Mouse (Mus musculus) retina, postnatal 1 day (tissue): Measurements from ENCODE around the gene Dbh.

ENCODE experiments used
- DNase-seq: peaks from one replicate; pipeline ENCODE4 v3.0.0-alpha.2; 2012

The Dbh gene

DNA sequence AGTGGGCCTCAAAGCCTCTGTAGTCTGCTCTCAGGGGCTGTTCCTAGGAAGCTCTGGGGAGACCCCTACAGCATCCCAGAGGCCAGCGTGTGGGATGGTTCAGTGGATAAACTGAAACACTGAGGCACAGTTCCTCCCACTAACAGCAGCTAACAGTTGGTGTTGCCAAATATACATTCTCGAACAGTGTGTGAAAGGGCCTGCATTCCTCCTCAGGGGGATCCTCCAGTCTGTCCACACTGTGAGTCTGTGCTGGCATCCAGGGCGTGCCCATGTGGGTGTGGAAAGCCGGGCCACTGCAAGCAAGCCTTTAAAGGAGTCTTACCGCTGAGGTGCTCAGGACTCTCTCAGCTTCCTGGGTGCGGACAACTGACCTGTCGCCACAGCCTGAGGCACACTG lies 61.5 kb downstream of the Dbh start:
- no peak for DNase-seq

DNA sequence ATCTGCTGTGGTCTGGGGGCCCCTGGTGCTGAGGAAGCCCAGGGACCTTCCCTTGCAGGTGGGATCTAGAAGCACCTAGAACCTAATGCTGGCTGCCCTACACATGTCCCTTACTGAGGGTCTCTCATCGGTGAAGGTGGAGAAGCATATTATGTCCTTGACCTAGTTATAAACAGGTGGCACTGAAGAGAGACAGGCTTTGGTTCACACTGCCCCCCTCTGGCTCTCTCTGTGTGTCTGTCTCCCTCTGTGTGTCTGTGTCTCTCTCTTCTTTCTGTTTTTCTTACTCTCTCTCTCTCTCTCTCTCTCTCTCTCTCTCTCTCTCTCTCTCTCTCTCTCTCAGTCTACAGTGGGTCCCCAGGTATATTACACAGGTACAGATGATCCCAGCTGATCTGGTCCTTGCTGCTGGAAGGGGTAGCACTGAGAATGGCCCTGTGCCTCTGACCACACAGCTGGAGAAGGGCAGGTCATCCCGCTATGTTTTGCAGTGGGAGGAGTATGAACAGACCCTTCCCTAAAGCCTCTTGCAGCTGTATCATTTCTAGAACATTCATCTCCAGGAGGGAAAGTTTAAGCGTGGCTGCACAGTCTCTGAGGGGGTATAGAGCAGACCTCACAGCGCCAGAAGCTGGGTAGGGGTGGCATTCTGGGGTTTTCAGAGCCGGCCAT lies 63.9 kb downstream of the Dbh start:
- no peak for DNase-seq

DNA sequence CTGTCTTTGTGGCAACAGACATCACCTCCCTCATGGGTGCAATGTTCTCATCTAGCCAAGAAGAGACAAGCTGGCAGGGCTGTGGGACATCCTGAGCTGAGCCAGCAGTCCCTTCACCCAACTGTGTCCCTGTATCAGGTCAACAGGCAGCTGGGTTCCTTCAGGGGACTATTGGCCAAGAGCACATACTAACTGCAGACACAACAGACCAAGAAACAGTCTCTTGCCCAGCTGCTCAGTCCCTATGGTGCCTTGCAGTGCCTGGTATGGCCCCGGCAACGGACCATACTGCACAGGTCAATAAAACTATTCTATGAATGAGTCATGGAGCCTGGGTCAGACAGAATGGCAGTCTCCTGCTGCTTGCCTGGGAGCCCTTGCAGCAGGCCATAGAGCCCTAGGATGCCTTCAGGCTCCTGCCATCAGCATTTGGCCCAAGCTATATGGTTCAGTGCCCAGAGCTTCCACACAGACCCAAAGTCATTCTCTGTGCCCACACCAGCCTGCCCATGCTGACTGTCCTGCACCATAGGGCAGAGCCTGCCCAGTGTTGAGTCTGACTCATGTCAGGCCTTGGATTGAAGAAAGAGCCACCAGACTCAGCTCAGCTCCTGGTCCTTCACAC lies 64.6 kb downstream of the Dbh start:
- no peak for DNase-seq

DNA sequence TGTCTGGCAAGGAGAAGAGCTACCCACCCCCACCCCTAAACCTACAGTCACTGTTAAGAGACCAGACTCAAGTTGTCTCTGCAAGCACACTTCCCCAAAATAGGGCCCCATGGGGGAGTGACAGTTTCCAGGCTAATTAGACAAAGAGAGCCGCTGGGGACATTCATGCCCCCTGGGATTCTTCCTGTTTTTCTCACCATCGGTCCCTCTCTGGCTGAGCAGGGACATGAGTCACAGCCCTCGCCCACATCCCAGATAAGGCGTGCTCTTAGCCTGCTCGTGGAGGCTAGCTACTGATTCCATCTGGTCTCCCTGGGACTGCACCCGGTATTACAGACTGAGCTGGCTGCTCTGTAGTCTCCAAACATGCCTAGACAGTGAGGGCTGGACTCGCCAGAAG lies 67.3 kb downstream of the Dbh start:
- no peak for DNase-seq
